Mouse (Mus musculus) CH12.LX (cell line): ENCODE measurements at regions not wholly inside any gene's neighbourhood (a gene's known extent, or its start where the extent isn't known, plus 50 kb on each side); places are given as distances from the start of the nearest gene placed in this dataset.

Experiments used
- CTCF ChIP-seq, 2 experiments: IDR thresholded peaks in 1 of 2; conservative IDR thresholded peaks in 1 of 2; 2 replicates each; pipeline ENCODE4 v1.5.1; 2011 to 2012; ENCODE audit warnings: low read depth in 2 of 2, low read length in 2 of 2, improper control_type of control experiment in 1 of 2, inconsistent platforms in 1 of 2, mild to moderate bottlenecking in 1 of 2, moderate library complexity in 1 of 2
- EP300 ChIP-seq: IDR thresholded peaks from 2 replicates; pipeline ENCODE4 v1.6.1; 2011; ENCODE audit warnings: low read length, improper control_type of control experiment
- POLR2A ChIP-seq: IDR thresholded peaks from 2 replicates; pipeline ENCODE4 v1.6.1; 2011; ENCODE audit warnings: low read depth, mild to moderate bottlenecking, improper control_type of control experiment, low read length
- POLR2AphosphoS2 ChIP-seq: IDR thresholded peaks from 2 replicates; pipeline ENCODE4 v1.6.1; 2011; ENCODE audit warnings: low read depth, low read length, improper control_type of control experiment
- UBTF ChIP-seq: IDR thresholded peaks from 2 replicates; pipeline ENCODE4 v1.6.1; 2012; ENCODE audit warnings: low read depth, mild to moderate bottlenecking, inconsistent platforms, low read length, improper control_type of control experiment, moderate library complexity
- ZMIZ1 ChIP-seq: IDR thresholded peaks from 2 replicates; pipeline ENCODE4 v1.6.1; 2012; ENCODE audit warnings: low read depth, mild to moderate bottlenecking, inconsistent platforms, low read length, improper control_type of control experiment

DNA sequence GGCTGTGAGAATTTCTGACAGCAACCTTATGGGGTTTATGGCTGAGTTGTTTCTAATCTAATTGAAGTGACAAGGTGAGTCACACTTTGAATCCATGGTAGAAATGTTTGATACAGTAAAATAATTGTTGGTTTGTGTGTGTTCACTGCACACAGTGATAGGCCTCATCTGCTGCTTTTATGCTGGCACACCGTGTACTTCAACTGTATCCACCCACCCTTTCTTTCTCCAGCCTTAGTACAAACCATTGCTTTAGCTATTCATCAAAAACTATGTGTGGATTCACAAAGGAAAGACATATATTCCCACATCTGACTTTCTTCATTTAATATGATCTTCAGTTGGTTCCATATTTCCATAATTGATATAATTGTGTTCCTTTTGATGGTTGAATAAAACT, 297.7 kb upstream of the BB014433 start:
- no peak for TF ChIP-seq CTCF (conservative IDR thresholded peaks at IDR 0.05 in 1 of 2, IDR thresholded peaks at IDR 0.05 in 1 of 2; ENCODE audit: low read depth in 2 of 2, low read length in 2 of 2)
- no peak for TF ChIP-seq POLR2A
- no peak for TF ChIP-seq EP300
- no peak for TF ChIP-seq ZMIZ1
- TF ChIP-seq UBTF, result no peak
- no peak for TF ChIP-seq POLR2AphosphoS2
